Mouse (Mus musculus) forebrain, embryonic 10.5 days (tissue): Measurements from ENCODE around the gene Adgb. TPM values are rescaled to one million over a fixed set of nuclear protein-coding genes. Genes with fewer than 3 reads are reported as not detected.

Experiments
- DNase-seq: peaks from one replicate; pipeline ENCODE4 v3.0.0-alpha.2; 2017; ENCODE audit warnings: low spot score; ENCODE audit errors: extremely low spot score
- H3K27ac ChIP-seq: fragments of 300-500 bp; sonication (generic); 2 replicates; pipeline ENCODE4 v1.5.1; 2016; ENCODE audit warnings: mild to moderate bottlenecking
- H3K27me3 ChIP-seq: fragments of 300-500 bp; sonication (generic); 2 replicates; pipeline ENCODE4 v1.6.1; 2016; ENCODE audit warnings: mild to moderate bottlenecking; ENCODE audit not compliant: poor library complexity, severe bottlenecking
- H3K36me3 ChIP-seq: fragments of 300-500 bp; sonication (generic); replicated peaks from 2 replicates; pipeline ENCODE4 v1.6.1; 2016; ENCODE audit warnings: mild to moderate bottlenecking, moderate library complexity
- H3K4me1 ChIP-seq: fragments of 300-500 bp; sonication (generic); 2 replicates; pipeline ENCODE4 v1.6.1; 2016
- H3K4me3 ChIP-seq: fragments of 300-500 bp; sonication (generic); 2 replicates; pipeline ENCODE4 v1.5.1; 2016; ENCODE audit warnings: mild to moderate bottlenecking, moderate library complexity
- H3K9me3 ChIP-seq: fragments of 300-500 bp; sonication (generic); 2 replicates; pipeline ENCODE4 v1.6.1; 2016; ENCODE audit warnings: mild to moderate bottlenecking, moderate library complexity
- WGBS: fragments of 180-500 bp; shearing (Covaris S2); methylation state at CpG from one replicate; pipeline ENCODE4 v1.1.7; 2016; 5-methylcytosine and 5-hydroxymethylcytosine counted together
- polyA plus RNA-seq: library from polyadenylated mRNA; unstranded; fragments of >200 nt; fragmentation: Nextera tagmentation; extraction: Ambion mirVana; gene quantifications from 2 replicates; pipeline ENCODE4 v1.2.1, GENCODE M21; 2016

Gene Adgb
- polyA plus RNA-seq, 1 experiment from 2014 or later: 0.19 TPM

- Histone ChIP-seq H3K9me3 (no peaks in the 10 kb centered on the region), H3K27ac (0 out of 2 replicates have a peak overlapping the region, but pooled peaks have one; percentile 48), H3K4me3 (peak overlapping the region; percentile 37), H3K36me3 (no peaks in the 10 kb centered on the region), H3K4me1 (peaks cover 9% of the 10 kb centered on the region), H3K27me3 (no peaks in the 10 kb centered on the region; the same call in 1 of the 2 replicates)
- WGBS: 13% methylated on average over 20 of the region's 20 CpGs
- peak; percentile 62 for DNase-seq
Observed at GRCm38 (mm10) chr10:10321119-10321781, 150.9 kb downstream of the Adgb start.

DNA sequence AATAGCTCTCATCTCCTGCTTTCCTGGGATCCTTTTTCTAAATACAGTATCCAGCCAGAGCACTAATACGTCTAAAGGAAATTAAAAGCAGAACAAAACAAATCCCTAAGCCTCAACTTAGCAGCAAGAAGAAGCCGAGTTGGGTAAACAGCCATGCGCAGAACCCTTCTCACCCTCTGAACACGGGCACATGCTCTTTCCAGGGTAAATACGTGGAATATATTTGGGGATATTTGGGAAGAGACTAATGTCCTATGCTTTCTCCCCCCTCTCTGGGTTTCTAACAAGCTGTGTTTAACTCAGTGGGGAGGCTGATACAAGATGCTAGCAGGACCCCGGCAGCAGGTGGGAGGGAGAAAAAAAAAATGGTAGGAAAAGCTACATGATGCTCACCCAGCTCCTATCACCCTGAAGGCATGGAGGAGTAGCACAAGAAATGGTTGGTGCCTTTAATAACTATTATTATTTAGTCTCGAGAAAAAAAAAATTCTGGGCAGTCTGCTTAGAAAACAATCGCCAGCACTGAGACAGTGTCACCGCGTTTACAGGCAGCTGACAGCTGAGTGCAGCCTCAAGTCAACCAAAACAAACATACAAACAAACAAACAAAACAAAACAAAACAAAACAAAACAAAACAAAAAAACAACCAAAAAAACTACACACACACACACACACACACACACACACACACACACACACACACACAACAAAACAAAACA, 151.6 kb downstream of the Adgb start:
- H3K4me3 ChIP-seq: peak overlapping the region; percentile 37
- H3K4me1 ChIP-seq: peaks cover 9% of the 10 kb centered on the region
- no peaks in the 10 kb centered on the region; the same call in 1 of the 2 replicates for H3K27me3 ChIP-seq
- no peak for DNase-seq
- H3K9me3 ChIP-seq: no peaks in the 10 kb centered on the region
- H3K27ac ChIP-seq: 0 out of 2 replicates have a peak overlapping the region, but pooled peaks have one; percentile 48
- 41% methylated on average over 10 of the region's 10 CpGs for WGBS
- H3K36me3 ChIP-seq: no peaks in the 10 kb centered on the region

GRCm38 (mm10) chr10:10318086-10318485, 154.0 kb downstream of the Adgb start:
- Histone ChIP-seq H3K27ac (no peak overlapping the region), H3K36me3 (no peaks in the 10 kb centered on the region), H3K4me1 (peaks cover 9% of the 10 kb centered on the region), H3K27me3 (no peaks in the 10 kb centered on the region; the same call in 1 of the 2 replicates), H3K4me3 (no peak overlapping the region), H3K9me3 (no peaks in the 10 kb centered on the region)
- 85% methylated on average over 3 of the region's 3 CpGs for WGBS
- DNase-seq: no peak

GRCm38 (mm10) chr10:10315631-10316030, 156.5 kb downstream of the Adgb start:
- Histone ChIP-seq H3K4me1 (peaks cover 4% of the 10 kb centered on the region), H3K4me3 (no peak overlapping the region), H3K36me3 (no peaks in the 10 kb centered on the region), H3K27me3 (no peaks in the 10 kb centered on the region; the same call in 1 of the 2 replicates), H3K27ac (no peak overlapping the region), H3K9me3 (no peaks in the 10 kb centered on the region)
- 89% methylated on average over 2 of the region's 2 CpGs for WGBS
- DNase-seq: no peak

GRCm38 (mm10) chr10:10314521-10314920, 157.6 kb downstream of the Adgb start:
- Histone ChIP-seq H3K4me1 (no peaks in the 10 kb centered on the region), H3K9me3 (no peaks in the 10 kb centered on the region), H3K4me3 (no peak overlapping the region), H3K27ac (no peak overlapping the region), H3K27me3 (no peaks in the 10 kb centered on the region; the same call in 1 of the 2 replicates), H3K36me3 (no peaks in the 10 kb centered on the region)
- DNase-seq: no peak
- WGBS: 89% methylated on average over 5 of the region's 5 CpGs

- no peak for DNase-seq
- Histone ChIP-seq H3K27me3 (no peaks in the 10 kb centered on the region), H3K27ac (no peak overlapping the region), H3K36me3 (no peaks in the 10 kb centered on the region), H3K4me1 (no peaks in the 10 kb centered on the region), H3K4me3 (no peak overlapping the region), H3K9me3 (no peaks in the 10 kb centered on the region)
- 88% methylated on average over 8 of the region's 8 CpGs for WGBS
Observed at GRCm38 (mm10) chr10:10309877-10310426, 162.2 kb downstream of the Adgb start.

DNA sequence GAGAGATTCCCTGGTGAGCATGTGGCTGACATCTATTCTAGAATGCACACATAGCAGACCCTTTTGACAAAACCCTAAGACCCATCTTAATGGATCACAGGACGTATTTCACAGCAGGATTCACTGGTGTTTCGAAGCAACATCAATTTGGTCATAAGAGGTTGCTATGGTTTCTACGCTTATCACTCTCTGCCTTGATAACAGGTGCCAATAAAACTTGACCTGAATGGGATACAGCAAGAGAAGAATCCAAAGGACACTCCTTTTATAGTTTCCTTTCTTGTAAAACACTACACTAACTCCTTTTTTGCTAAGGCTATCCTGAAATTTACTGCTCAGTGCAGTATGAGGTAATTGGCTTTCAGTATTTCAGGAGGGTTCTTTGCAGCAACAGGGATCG, 163.1 kb downstream of the Adgb start:
- Histone ChIP-seq H3K27me3 (no peaks in the 10 kb centered on the region), H3K9me3 (no peaks in the 10 kb centered on the region), H3K36me3 (no peaks in the 10 kb centered on the region), H3K4me3 (no peak overlapping the region), H3K4me1 (no peaks in the 10 kb centered on the region), H3K27ac (no peak overlapping the region)
- no peak for DNase-seq
- WGBS: 83% methylated on average over 4 of the region's 4 CpGs

- H3K4me3 ChIP-seq: no peak overlapping the region
- no peak for DNase-seq
- no peak overlapping the region for H3K27ac ChIP-seq
- WGBS: 88% methylated on average over 5 of the region's 5 CpGs
- no peaks in the 10 kb centered on the region for H3K9me3 ChIP-seq
- H3K36me3 ChIP-seq: no peaks in the 10 kb centered on the region
- no peaks in the 10 kb centered on the region for H3K4me1 ChIP-seq
- no peaks in the 10 kb centered on the region; the same call in 1 of the 2 replicates for H3K27me3 ChIP-seq
Observed at GRCm38 (mm10) chr10:10307384-10307783, 164.7 kb downstream of the Adgb start.

- DNase-seq: no peak
Observed at GRCm38 (mm10) chr10:10304370-10304769, 167.8 kb downstream of the Adgb start.

DNA sequence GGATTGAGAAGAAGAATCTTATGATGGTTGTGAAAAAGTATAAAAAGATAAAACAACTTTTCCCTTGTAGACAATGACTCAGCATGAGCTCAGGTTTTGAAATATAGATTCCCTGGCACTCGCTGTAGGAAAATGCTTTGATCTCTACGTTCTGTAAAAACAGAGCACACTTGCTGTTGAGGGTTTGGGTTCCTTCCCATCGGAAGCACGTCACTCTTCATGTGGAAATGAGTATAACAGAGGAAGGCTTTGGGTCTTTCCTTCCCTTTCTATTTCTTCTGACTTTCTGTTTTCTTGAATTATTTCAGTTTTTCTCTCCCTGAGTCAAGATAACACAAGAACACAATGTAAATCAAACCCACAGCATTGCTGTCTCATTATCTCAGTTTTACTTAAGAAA, 170.4 kb downstream of the Adgb start:
- Histone ChIP-seq H3K4me1 (peaks cover 25% of the 10 kb centered on the region), H3K27me3 (peaks cover 6% of the 10 kb centered on the region; the same call in 1 of the 2 replicates), H3K9me3 (no peaks in the 10 kb centered on the region), H3K27ac (no peak overlapping the region), H3K36me3 (no peaks in the 10 kb centered on the region), H3K4me3 (no peak overlapping the region)
- no peak for DNase-seq
- WGBS: 12% methylated on average over 4 of the region's 4 CpGs

More at GRCm38 (mm10) chr10:10304370-10304769, 167.8 kb downstream of the Adgb start:
- Histone ChIP-seq H3K4me3 (no peak overlapping the region), H3K9me3 (no peaks in the 10 kb centered on the region), H3K36me3 (no peaks in the 10 kb centered on the region), H3K27me3 (no peaks in the 10 kb centered on the region; the same call in 1 of the 2 replicates), H3K27ac (no peak overlapping the region), H3K4me1 (peaks cover 25% of the 10 kb centered on the region)
- 88% methylated on average over 4 of the region's 4 CpGs for WGBS

DNA sequence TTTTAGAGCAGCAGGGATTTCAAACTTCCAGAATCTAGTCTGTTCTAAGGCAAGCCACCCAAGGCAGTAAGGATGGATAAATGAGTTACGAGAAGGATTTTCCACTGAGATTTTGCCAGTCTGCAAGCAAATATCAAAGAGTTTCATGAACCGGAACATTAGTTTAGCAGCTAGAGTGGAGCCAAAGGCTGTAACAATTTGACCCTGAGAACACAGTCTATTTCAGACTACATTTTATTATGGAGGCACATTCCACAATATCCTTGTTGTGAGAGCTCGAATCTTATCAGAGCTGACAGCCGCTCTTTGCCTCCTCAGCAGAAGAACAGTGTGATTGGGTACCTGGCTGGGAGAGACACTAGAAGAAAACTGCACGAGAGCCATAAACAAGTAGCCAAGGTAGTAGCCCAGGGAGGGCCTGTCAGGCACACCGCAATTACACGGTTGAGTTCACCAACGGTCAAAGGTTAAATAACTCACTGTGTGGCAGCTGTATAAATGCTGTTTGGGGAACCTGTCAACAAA, 171.1 kb downstream of the Adgb start:
- H3K9me3 ChIP-seq: no peaks in the 10 kb centered on the region
- 22% methylated on average over 8 of the region's 8 CpGs for WGBS
- no peak overlapping the region for H3K4me3 ChIP-seq
- DNase-seq: peak; percentile 25
- H3K27ac ChIP-seq: no peak overlapping the region
- H3K36me3 ChIP-seq: no peaks in the 10 kb centered on the region
- peaks cover 25% of the 10 kb centered on the region for H3K4me1 ChIP-seq
- peaks cover 6% of the 10 kb centered on the region; the same call in 1 of the 2 replicates for H3K27me3 ChIP-seq

DNA sequence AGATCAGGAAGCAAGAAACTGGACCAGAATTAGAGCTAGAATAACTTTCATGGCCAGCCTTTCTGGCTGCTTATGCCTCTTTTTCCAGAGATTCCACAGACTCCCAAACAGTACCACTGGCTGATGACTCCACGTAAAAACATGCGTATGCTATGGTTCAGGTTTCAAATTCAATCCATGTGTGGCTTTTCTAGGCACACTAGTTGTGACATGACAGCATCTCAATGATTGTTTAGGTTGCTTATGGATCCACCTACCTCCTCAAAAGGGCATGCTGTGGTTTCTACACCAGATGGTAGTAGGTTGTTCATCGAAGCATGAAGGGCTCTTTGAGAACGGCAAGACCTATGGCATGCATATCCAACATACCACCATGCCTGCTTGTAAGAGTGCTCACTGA, 172.1 kb downstream of the Adgb start:
- peaks cover 25% of the 10 kb centered on the region for H3K4me1 ChIP-seq
- peaks cover 6% of the 10 kb centered on the region; the same call in 1 of the 2 replicates for H3K27me3 ChIP-seq
- 84% methylated on average over 4 of the region's 4 CpGs for WGBS
- no peaks in the 10 kb centered on the region for H3K9me3 ChIP-seq
- H3K4me3 ChIP-seq: no peak overlapping the region
- H3K27ac ChIP-seq: no peak overlapping the region
- H3K36me3 ChIP-seq: no peaks in the 10 kb centered on the region
- DNase-seq: no peak
